Mouse (Mus musculus) bone marrow macrophage, adult 2 months (primary cell): ENCODE results near the gene Fbxo47.

Source experiments
- CTCF ChIP-seq: IDR thresholded peaks from 2 replicates; pipeline ENCODE4 v1.5.1; 2012; ENCODE audit warnings: low read depth, mild to moderate bottlenecking, low read length, moderate library complexity
- POLR2A ChIP-seq: IDR thresholded peaks from 2 replicates; pipeline ENCODE4 v1.6.1; 2012; ENCODE audit warnings: mild to moderate bottlenecking, low read depth, low read length, borderline replicate concordance

GRCm38 (mm10) chr11:97933553-97933952, 49.6 kb upstream of the Fbxo47 start:
- no peak for TF ChIP-seq POLR2A
- TF ChIP-seq CTCF = no peak
